Mouse (Mus musculus): ENCODE results near the gene Bmpr1b. TPM values are rescaled to one million over a fixed set of nuclear protein-coding genes. Genes with fewer than 3 reads are reported as not detected.

The Bmpr1b gene
- total and polyA plus RNA-seq, 3 experiments = 0.04 TPM; not detected in 1

DNA sequence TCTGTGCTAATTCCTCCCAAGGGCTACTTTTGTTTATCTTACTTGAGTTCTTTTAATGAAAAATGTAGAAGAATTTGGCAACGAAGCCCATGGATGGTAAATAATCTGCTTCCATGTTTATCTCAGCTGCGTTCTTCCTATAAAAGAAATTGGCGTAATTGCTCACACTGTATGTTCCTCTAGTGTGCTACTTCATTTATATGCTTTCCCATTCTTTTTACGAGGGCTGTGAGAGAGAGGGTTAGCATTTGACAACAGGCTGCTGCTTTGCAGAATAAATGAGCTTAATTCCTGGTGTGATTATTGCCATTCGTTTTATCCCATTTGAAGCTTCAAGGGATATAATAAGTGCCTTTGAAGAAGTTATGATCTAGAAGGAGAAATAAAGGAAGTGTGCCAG lies 365.1 kb downstream of the Bmpr1b start:
- no peak overlapping the region for H3K4me2 ChIP-seq (ENCODE audit: insufficient read depth, low read depth, poor library complexity, severe bottlenecking)
- H3K27ac ChIP-seq (ENCODE audit: insufficient read depth, low read depth) = no peak overlapping the region
- H3K79me2 ChIP-seq (replicated peaks; ENCODE audit: control insufficient read depth, extremely low read depth, insufficient read depth, poor library complexity, severe bottlenecking) = no peaks in the 10 kb centered on the region
- dilution Hi-C loops (cut with MboI; ENCODE audit: extremely low pct_ligation_motif_present, extremely low pct_unique_long_range_greater_than_20kb, low sequenced_read_pairs) = no loop called here
- H3K4me1 ChIP-seq (ENCODE audit: control insufficient read depth in 1 of 2, insufficient read depth in 2 of 2) = no peaks in the 10 kb centered on the region
- TF ChIP-seq CHD1 (IDR thresholded peaks at IDR 0.05; ENCODE audit: low read depth, low read length) (no peak), CHD2 (IDR thresholded peaks at IDR 0.05; ENCODE audit: low read length) (no peak), E2F4 (IDR thresholded peaks at IDR 0.05; ENCODE audit: insufficient replicate concordance, low read depth, low read length) (no peak), IRF4 (IDR thresholded peaks at IDR 0.05; ENCODE audit: low read depth, low read length) (no peak), USF1 (IDR thresholded peaks at IDR 0.05; ENCODE audit: low read depth, low read length) (no peak), MAFK (IDR thresholded peaks at IDR 0.05; ENCODE audit: insufficient replicate concordance, low read length) (no peak), BHLHE40 (IDR thresholded peaks at IDR 0.05; ENCODE audit: low read depth, low read length) (no peak), SMC3 (IDR thresholded peaks at IDR 0.05; ENCODE audit: low read depth, low read length) (no peak)
- in situ Hi-C loops (cut with MboI; ENCODE audit: low pct_ligation_motif_present, low pct_unique_long_range_greater_than_20kb, low sequenced_read_pairs) = no loop called here
- H3K36me3 ChIP-seq (replicated peaks in 1 of 2; ENCODE audit: control insufficient read depth in 1 of 2, insufficient read depth in 1 of 2, low read length in 1 of 2) = no peaks in the 10 kb centered on the region
- H3K4me3 ChIP-seq (replicated peaks in 1 of 3; ENCODE audit: low read depth in 2 of 3, low read length in 2 of 3, poor library complexity in 1 of 3) = no peak overlapping the region
- no peaks in the 10 kb centered on the region for H3K27me3 ChIP-seq (replicated peaks)
- H3K9me3 ChIP-seq (replicated peaks; ENCODE audit: low read length) = no peaks in the 10 kb centered on the region
- DNase-seq (ENCODE audit: extremely low read depth) = no peak
- H3K9ac ChIP-seq (ENCODE audit: insufficient read depth, low read depth) = peak overlapping the region; percentile 16; the same call in 1 of the 2 replicates

GRCm38 (mm10) chr3:141797789-141798188 lies 371.4 kb downstream of the Bmpr1b start:
- Histone ChIP-seq H3K79me2 (replicated peaks; ENCODE audit: control insufficient read depth, extremely low read depth, insufficient read depth, poor library complexity, severe bottlenecking) (no peaks in the 10 kb centered on the region), H3K27ac (ENCODE audit: insufficient read depth, low read depth) (no peak overlapping the region), H3K36me3 (replicated peaks in 1 of 2; ENCODE audit: control insufficient read depth in 1 of 2, insufficient read depth in 1 of 2, low read length in 1 of 2) (no peaks in the 10 kb centered on the region), H3K4me2 (ENCODE audit: insufficient read depth, low read depth, poor library complexity, severe bottlenecking) (no peak overlapping the region), H3K27me3 (replicated peaks) (no peaks in the 10 kb centered on the region), H3K4me1 (ENCODE audit: control insufficient read depth in 1 of 2, insufficient read depth in 2 of 2) (peaks cover 0 to 6% of the 10 kb centered on the region in 2 experiments; a peak in 2 of 4 replicates), H3K9me3 (replicated peaks; ENCODE audit: low read length) (no peaks in the 10 kb centered on the region), H3K9ac (ENCODE audit: insufficient read depth, low read depth) (no peak overlapping the region), H3K4me3 (replicated peaks in 1 of 3; ENCODE audit: low read depth in 2 of 3, low read length in 2 of 3, poor library complexity in 1 of 3) (no peak overlapping the region)
- DNase-seq (ENCODE audit: extremely low read depth) = no peak
- dilution Hi-C loops (cut with MboI; ENCODE audit: extremely low pct_ligation_motif_present, extremely low pct_unique_long_range_greater_than_20kb, low sequenced_read_pairs) (no loop called here), in situ Hi-C loops (cut with MboI; ENCODE audit: low pct_ligation_motif_present, low pct_unique_long_range_greater_than_20kb, low sequenced_read_pairs) (no loop called here)
- no peak for TF ChIP-seq ZNF384 (IDR thresholded peaks at IDR 0.05; ENCODE audit: low read depth, low read length)
- TF ChIP-seq MAZ (IDR thresholded peaks at IDR 0.05; ENCODE audit: low read depth, low read length) = no peak
- no peak for TF ChIP-seq ZKSCAN1 (IDR thresholded peaks at IDR 0.05; ENCODE audit: borderline replicate concordance, low read depth, low read length)
- TF ChIP-seq BHLHE40 (IDR thresholded peaks at IDR 0.05; ENCODE audit: low read depth, low read length) = no peak
- no peak for TF ChIP-seq CTCF (conservative IDR thresholded peaks at IDR 0.05 in 1 of 2, IDR thresholded peaks at IDR 0.05 in 1 of 2; ENCODE audit: low read depth in 2 of 2, low read length in 2 of 2)
- TF ChIP-seq USF2 (conservative IDR thresholded peaks at IDR 0.05; ENCODE audit: low read depth, low read length) = no peak
- no peak for TF ChIP-seq JUN (IDR thresholded peaks at IDR 0.05; ENCODE audit: insufficient read depth, low read depth, low read length)
- no peak for TF ChIP-seq SIN3A (IDR thresholded peaks at IDR 0.05; ENCODE audit: low read length)
- TF ChIP-seq NELFE (IDR thresholded peaks at IDR 0.05; ENCODE audit: low read depth, low read length) = no peak
- TF ChIP-seq CHD2 (IDR thresholded peaks at IDR 0.05; ENCODE audit: low read length) = no peak
- TF ChIP-seq TCF12 (IDR thresholded peaks at IDR 0.05; ENCODE audit: low read depth, low read length) = no peak
- no peak for TF ChIP-seq IRF4 (IDR thresholded peaks at IDR 0.05; ENCODE audit: low read depth, low read length)
- TF ChIP-seq MAFK (IDR thresholded peaks at IDR 0.05; ENCODE audit: insufficient replicate concordance, low read length) = no peak
- no peak for TF ChIP-seq NRF1 (IDR thresholded peaks at IDR 0.05; ENCODE audit: low read depth, low read length)

All from CH12.LX (cell line).